Mouse (Mus musculus) limb, embryonic 14.5 days (tissue): ENCODE measurements around the gene Dcaf8. TPM values are rescaled to one million over a fixed set of nuclear protein-coding genes. Genes with fewer than 3 reads are reported as not detected.
A peak's percentile ranks its signal among the peaks of the same experiment; 100 is the strongest.

Experiments used
- ATAC-seq: fragments of 200-750 bp; cut with Nextera tagmentation; 2 replicates; pipeline ENCODE4 v1.8.0; 2017; ENCODE audit warnings: low read depth, moderate number of reproducible peaks, moderate TSS enrichment; ENCODE audit not compliant: low FRiP score
- DNase-seq: peaks from one replicate; pipeline ENCODE4 v3.0.0-alpha.2; 2015; ENCODE audit warnings: low spot score
- H3K27ac ChIP-seq: fragments of 300-500 bp; sonication (generic); replicated peaks from 2 replicates; pipeline ENCODE4 v1.5.1; 2014; ENCODE audit warnings: low read depth, mild to moderate bottlenecking, low read length, moderate library complexity, mixed read lengths
- H3K27me3 ChIP-seq: fragments of 300-500 bp; sonication (generic); 2 replicates; pipeline ENCODE4 v1.6.1; 2014; ENCODE audit warnings: low read length, mixed read lengths; ENCODE audit not compliant: control insufficient read depth, insufficient read depth
- H3K36me3 ChIP-seq: fragments of 300-500 bp; sonication (generic); 2 replicates; pipeline ENCODE4 v1.6.1; 2014; ENCODE audit warnings: mild to moderate bottlenecking, low read length, moderate library complexity, mixed read lengths; ENCODE audit not compliant: control insufficient read depth, insufficient read depth
- H3K4me1 ChIP-seq: fragments of 300-500 bp; sonication (generic); 2 replicates; pipeline ENCODE4 v1.6.1; 2014; ENCODE audit warnings: antibody characterized with exemption, low read length, mixed read lengths; ENCODE audit not compliant: control insufficient read depth, insufficient read depth
- H3K4me2 ChIP-seq: fragments of 300-500 bp; sonication (generic); replicated peaks from 2 replicates; pipeline ENCODE4 v1.6.1; 2014; ENCODE audit warnings: low read depth, mild to moderate bottlenecking, low read length, moderate library complexity; ENCODE audit not compliant: severe bottlenecking
- H3K4me3 ChIP-seq: fragments of 300-500 bp; sonication (generic); replicated peaks from 2 replicates; pipeline ENCODE4 v1.5.1; 2014; ENCODE audit warnings: low read length
- H3K9ac ChIP-seq: fragments of 300-500 bp; sonication (generic); 2 replicates; pipeline ENCODE4 v1.6.1; 2014; ENCODE audit warnings: mild to moderate bottlenecking, low read depth, low read length, moderate library complexity; ENCODE audit not compliant: severe bottlenecking
- H3K9me3 ChIP-seq: fragments of 300-500 bp; sonication (generic); 2 replicates; pipeline ENCODE4 v1.6.1; 2016; ENCODE audit warnings: low read length; ENCODE audit not compliant: control insufficient read depth
- POLR2A ChIP-seq: fragments of 200-500 bp; IDR thresholded peaks from 2 replicates; pipeline ENCODE4 v1.8.0; 2012; ENCODE audit warnings: inconsistent platforms, mild to moderate bottlenecking, moderate library complexity, borderline replicate concordance; ENCODE audit not compliant: insufficient read depth, insufficient read length; ENCODE audit errors: extremely low read depth
- WGBS: fragments of 180-500 bp; shearing (Covaris S2); extraction: QIAGEN DNeasy Blood & Tissue Kit; methylation state at CpG from one replicate; pipeline ENCODE4 v1.1.7; 2014; 5-methylcytosine and 5-hydroxymethylcytosine counted together
- polyA plus RNA-seq, 2 experiments: library from polyadenylated mRNA; depleted of rRNA in 1 of 2; stranded (reverse) in 1 of 2; unstranded in 1 of 2; fragments of >200 nt; fragmentation: Nextera tagmentation in 1 of 2; extraction: Ambion mirVana in 1 of 2; gene quantifications; 2 replicates each; pipeline versions ENCODE4 v1.2.1 to v1.2.3; 2012 to 2014

The Dcaf8 gene
- polyA plus RNA-seq, 2 experiments, result 120 to 121 TPM

DNA sequence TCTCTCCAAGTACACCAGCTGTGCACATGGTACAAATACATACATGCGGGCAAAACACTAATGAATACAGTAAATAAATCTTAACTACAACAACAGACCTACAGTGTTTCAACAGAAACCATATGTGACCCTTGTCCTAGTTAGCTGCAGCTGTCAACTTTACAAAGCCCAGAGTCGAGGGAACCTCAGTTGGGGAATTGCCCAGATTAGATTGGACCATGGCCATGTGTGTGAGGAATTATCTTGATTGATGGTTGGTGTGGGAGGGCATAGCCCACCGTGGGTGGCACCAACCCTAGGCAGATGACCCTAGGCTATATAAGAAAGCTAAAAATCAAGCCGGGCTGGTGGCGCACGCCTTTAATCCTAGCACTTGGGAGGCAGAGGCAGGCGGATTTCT lies 15.6 kb upstream of the Dcaf8 start:
- no peaks in the 10 kb centered on the region for H3K9me3 ChIP-seq
- H3K4me1 ChIP-seq, result peaks cover 5% of the 10 kb centered on the region; the same call in 1 of the 2 replicates
- H3K36me3 ChIP-seq, result peaks cover 74% of the 10 kb centered on the region
- WGBS, result 73% methylated on average over 7 of the region's 7 CpGs
- no peak overlapping the region for H3K4me2 ChIP-seq
- no peak for TF ChIP-seq POLR2A
- no peak for ATAC-seq
- no peak overlapping the region for H3K9ac ChIP-seq
- no peak for DNase-seq
- no peak overlapping the region for H3K27ac ChIP-seq
- H3K27me3 ChIP-seq, result no peaks in the 10 kb centered on the region
- H3K4me3 ChIP-seq, result no peak overlapping the region

DNA sequence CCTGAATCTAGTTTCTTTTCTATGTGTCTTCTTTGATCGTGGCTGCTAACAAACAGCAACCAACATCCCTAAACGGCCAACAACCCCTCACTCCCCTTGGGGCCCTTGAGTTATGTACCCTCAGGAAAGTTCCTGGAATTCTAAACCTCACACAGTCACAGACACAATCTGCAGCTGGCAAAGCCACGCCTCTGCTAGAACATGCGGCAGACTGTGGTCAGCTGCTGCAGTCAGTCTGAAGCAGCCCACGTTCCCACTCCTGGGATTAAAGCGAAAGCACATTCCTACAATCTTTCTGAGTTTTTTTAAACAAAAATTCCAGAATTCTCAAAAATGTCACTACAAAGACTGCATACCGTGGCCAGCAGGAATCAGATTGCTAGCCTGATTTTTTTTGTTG lies 14.3 kb upstream of the Dcaf8 start:
- no peak overlapping the region for H3K9ac ChIP-seq

DNA sequence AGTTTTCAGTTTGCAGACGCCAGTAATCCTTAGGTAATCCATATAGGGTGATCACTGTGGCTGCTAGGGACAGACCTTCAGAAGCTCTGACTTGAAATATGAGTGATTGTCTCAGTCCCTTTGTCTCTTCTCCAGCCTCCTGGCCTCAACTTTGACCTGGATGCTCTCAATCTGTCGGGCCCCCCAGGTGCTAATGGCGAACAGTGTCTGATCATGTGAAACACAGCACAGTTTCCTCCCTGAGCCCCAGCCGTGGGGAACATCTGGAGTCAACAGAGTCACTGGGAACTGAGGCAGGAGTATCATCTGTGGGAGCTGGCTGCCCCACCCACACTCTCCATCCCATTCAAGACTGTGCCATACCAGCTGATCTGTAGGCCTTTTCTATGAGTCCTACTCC lies 13.8 kb upstream of the Dcaf8 start:
- no peak overlapping the region for H3K27ac ChIP-seq
- no peak for TF ChIP-seq POLR2A
- no peak overlapping the region for H3K9ac ChIP-seq
- no peak overlapping the region for H3K4me3 ChIP-seq
- no peaks in the 10 kb centered on the region for H3K9me3 ChIP-seq
- no peaks in the 10 kb centered on the region for H3K27me3 ChIP-seq
- no peak overlapping the region for H3K4me2 ChIP-seq
- ATAC-seq (no peak), DNase-seq (no peak)
- 80% methylated on average over 4 of the region's 4 CpGs for WGBS
- H3K36me3 ChIP-seq, result peaks cover 65% of the 10 kb centered on the region
- no peaks in the 10 kb centered on the region for H3K4me1 ChIP-seq

More for the DNA sequence above, 14.3 kb upstream of the Dcaf8 start:
- Histone ChIP-seq H3K27me3 (no peaks in the 10 kb centered on the region), H3K36me3 (peaks cover 70% of the 10 kb centered on the region), H3K27ac (peak overlapping the region; percentile 52; the same call in 1 of the 2 replicates), H3K9me3 (no peaks in the 10 kb centered on the region), H3K4me2 (no peak overlapping the region), H3K4me1 (no peaks in the 10 kb centered on the region), H3K4me3 (no peak overlapping the region)
- peak; percentile 87 for ATAC-seq
- peak; percentile 53 for DNase-seq
- WGBS, result 74% methylated on average over 7 of the region's 7 CpGs
- no peak for TF ChIP-seq POLR2A

DNA sequence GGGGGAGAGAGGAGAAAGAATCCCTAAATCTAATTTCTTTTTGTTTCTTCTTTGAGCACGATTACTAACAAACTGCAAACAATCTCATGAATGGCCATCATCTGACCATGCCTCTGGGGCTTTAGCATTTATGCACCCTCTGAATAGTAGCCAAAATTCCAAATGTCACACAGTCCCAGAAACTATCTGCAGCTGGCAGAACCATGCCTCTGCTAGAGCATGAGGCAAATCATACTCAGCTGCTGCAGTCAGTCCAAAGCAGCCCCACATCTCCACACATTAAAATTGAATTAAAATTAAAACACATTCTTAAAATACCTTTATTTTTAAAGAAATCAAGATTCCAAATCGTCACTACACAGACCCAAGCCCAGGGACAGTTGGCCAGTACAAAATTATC lies 7.7 kb upstream of the Dcaf8 start:
- Histone ChIP-seq H3K27me3 (no peaks in the 10 kb centered on the region), H3K4me3 (no peak overlapping the region), H3K27ac (no peak overlapping the region), H3K9me3 (no peaks in the 10 kb centered on the region), H3K4me2 (no peak overlapping the region), H3K9ac (no peak overlapping the region), H3K36me3 (peaks cover 8% of the 10 kb centered on the region), H3K4me1 (no peaks in the 10 kb centered on the region)
- peak; percentile 57 for ATAC-seq
- WGBS, result 69% methylated on average over 2 of the region's 2 CpGs
- no peak for TF ChIP-seq POLR2A
- no peak for DNase-seq

DNA sequence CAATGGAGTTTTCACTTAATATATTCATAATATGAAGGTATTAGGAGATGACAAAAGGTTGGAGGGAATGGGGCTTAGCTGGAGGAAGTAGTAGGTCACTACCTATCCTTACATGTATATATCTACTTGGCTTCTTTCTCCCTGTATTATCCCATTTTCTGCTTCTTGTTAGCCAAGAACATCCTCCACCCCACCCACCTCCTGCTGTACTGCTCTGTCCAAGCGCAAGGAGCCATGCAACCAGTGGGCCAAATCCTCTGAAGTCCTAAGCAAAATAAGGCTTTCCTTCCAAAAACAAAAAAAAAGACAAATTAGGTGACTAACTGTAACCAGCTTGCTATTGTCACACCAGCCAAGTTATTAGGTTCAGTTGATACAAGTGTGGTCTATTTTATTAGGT lies 7.1 kb upstream of the Dcaf8 start:
- Histone ChIP-seq H3K36me3 (peaks cover 4% of the 10 kb centered on the region; the same call in 1 of the 2 replicates), H3K9me3 (no peaks in the 10 kb centered on the region), H3K27me3 (no peaks in the 10 kb centered on the region), H3K9ac (no peak overlapping the region), H3K4me3 (no peak overlapping the region), H3K27ac (no peak overlapping the region), H3K4me2 (no peak overlapping the region), H3K4me1 (no peaks in the 10 kb centered on the region)
- WGBS, result 80% methylated on average over 1 of the region's 1 CpGs
- no peak for TF ChIP-seq POLR2A
- ATAC-seq (no peak), DNase-seq (no peak)

DNA sequence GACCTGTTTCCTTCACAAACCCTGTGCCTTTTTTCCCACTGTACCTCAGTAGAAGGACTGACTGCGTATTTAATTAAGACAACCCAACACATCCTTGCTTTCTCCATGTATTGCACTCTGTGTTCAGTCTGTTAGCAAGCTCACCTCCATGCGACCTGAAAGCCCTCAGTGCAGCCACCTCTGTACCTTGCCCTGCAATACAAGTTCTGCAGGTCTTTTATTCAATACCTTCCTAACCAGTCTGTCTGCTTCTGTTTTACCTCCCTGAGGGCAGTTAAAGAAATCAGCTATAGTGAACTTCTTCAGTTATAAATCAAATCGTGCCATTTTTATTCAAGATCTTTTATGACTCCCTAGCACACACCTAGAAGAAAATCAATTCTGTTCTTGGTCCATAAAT lies 6.4 kb upstream of the Dcaf8 start:
- no peak for DNase-seq
- ATAC-seq, result no peak
- Histone ChIP-seq H3K4me1 (no peaks in the 10 kb centered on the region), H3K36me3 (no peaks in the 10 kb centered on the region), H3K9me3 (no peaks in the 10 kb centered on the region), H3K4me3 (no peak overlapping the region), H3K9ac (no peak overlapping the region), H3K27me3 (no peaks in the 10 kb centered on the region), H3K4me2 (no peak overlapping the region), H3K27ac (no peak overlapping the region)
- WGBS, result 60% methylated on average over 3 of the region's 3 CpGs
- TF ChIP-seq POLR2A, result no peak
